Mouse (Mus musculus) left cerebral cortex, adult 8-10 months (tissue): Measurements from ENCODE around the gene Drc3. TPM values are rescaled to one million over a fixed set of nuclear protein-coding genes. Genes with fewer than 3 reads are reported as not detected.
A peak's percentile ranks its signal among the peaks of the same experiment; 100 is the strongest.
"Not testable (repeated sequence)": the region's sequence is repeated elsewhere in the genome, so short reads cannot be mapped to it uniquely, and the experiment has no call there.

Experiments used
- DNase-seq, 2 experiments: peaks; one replicate each; pipeline ENCODE4 v3.0.0; 2022; ENCODE audit warnings: low spot score in 2 of 2
- total RNA-seq, 4 experiments: library from RNA; stranded (reverse); gene quantifications; 2 replicates each; pipeline ENCODE4 v1.2.4; 2022

Gene Drc3
- total RNA-seq, 4 experiments from 2014 or later = 8.6 to 12.8 (median 9.3) TPM

GRCm38 (mm10) chr11:60387944-60388343 is 34.8 kb downstream of the Drc3 start:
- DNase-seq = no peak

DNA sequence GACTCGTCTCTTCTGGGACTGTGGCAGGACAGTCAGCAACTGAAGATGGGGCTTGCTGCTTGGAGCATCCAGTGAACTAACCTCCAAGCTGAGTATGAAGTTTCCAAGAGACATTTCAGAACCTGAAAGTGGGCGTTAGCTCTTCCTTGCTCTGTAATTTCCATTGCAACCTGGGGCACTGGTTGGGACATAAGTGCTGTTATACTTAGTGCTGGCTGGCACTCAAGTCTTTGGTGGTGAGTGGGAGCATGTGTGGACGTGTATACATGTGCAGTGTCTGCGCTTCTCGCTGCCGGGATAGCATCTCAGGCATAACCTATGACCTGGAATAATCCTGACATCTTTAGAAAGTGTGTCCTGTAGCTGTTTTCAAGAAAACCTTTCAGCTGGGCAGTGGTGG is 38.2 kb downstream of the Drc3 start:
- DNase-seq = no peak

GRCm38 (mm10) chr11:60396546-60396945 is 43.4 kb downstream of the Drc3 start:
- no peak for DNase-seq

DNA sequence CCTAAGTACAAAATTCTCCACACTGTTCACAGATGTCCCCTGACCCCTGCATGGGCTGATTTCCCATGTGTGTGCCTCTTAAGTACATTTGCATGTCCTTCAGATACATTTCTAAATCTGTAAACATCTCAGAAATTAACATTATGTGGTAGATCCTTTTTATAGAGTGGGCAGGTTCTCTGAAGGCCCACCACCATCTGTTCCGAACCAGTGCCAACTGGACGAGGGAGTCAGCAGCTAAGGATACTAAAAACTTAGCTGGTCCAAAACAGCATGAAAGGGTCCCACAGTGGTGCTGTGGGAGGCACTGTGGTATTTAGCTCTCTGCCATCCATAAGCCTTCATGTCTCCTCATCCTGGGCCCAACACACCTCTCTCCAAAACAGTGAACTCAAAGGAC is 44.0 kb downstream of the Drc3 start:
- DNase-seq = peak; percentile 19 to 73

DNA sequence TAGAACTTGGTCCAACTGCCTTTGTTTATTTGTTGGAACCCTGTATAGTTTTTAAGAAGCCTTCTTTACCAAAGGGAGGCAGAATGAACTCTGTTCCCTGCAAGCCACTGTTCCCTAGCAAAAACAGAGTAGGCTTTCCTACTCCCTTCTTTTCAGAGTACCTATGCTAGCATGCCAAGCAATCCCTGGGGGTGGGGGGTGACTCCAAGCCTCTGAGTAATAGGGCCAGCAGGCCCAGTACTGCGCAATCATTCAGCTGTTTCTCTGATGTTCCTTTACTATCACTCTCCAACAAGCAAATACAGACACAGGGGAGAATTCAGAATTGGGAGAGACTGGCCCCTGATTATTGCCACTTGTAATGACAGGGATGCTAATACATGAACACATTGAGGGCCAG is 53.5 kb downstream of the Drc3 start:
- DNase-seq = no peak

GRCm38 (mm10) chr11:60412173-60412572 is 59.0 kb downstream of the Drc3 start:
- DNase-seq = no peak

DNA sequence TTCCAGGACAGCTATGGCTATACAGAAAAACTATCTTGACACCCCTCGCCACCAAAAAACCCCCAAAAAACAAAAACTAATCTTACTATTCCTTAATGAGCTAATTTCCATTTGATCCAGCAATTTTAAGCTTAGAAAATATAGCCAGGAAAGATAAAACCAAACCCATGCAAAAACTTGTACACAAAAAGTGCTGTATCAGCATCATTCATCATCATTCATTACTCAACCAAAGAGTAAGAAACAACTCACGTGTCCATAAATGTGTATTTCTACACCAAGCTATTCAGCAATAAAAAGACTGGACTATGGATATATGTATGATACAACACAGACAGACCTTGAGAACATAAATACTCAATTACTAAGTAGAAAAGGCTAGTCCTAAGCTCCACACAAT is 59.8 kb downstream of the Drc3 start:
- no peak for DNase-seq

DNA sequence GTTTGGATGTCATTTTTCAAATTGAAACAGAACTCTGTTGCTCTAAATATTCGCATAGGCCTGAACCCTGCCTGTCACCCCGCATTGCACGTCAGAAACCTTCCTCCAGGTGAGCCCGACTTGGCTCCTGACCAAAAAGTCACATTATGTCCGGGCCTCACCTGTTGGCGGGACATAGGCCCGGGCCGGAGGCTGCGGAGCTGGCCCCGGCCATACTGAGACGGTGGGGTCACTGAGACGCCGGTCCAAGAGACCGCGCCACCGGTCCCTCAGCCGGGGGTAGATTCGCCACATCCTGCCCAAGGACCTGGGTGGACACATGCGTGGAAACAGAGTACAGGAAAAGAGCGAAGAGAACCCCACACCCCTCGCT is 63.4 kb downstream of the Drc3 start:
- DNase-seq = no peak

- peak; percentile 98 to 99 for DNase-seq
Observed at GRCm38 (mm10) chr11:60416963-60417716, 64.0 kb downstream of the Drc3 start, which contains the start of gene Gid4. Gid4 (plus strand) TSS chr11:60417145.

- peak in 1 of 2 experiments; percentile 25 for DNase-seq
Observed at GRCm38 (mm10) chr11:60417717-60418472, 64.8 kb downstream of the Drc3 start, which contains the start of gene Atpaf2. Atpaf2 (minus strand) TSS chr11:60418457.

GRCm38 (mm10) chr11:60418473-60418803 is 65.3 kb downstream of the Drc3 start:
- no peak for DNase-seq

GRCm38 (mm10) chr11:60422046-60422668 is 69.0 kb downstream of the Drc3 start:
- DNase-seq = no peak

- DNase-seq = no peak
Observed at GRCm38 (mm10) chr11:60423006-60423405, 69.9 kb downstream of the Drc3 start.

- no peak for DNase-seq
Observed at GRCm38 (mm10) chr11:60426417-60426816, 73.3 kb downstream of the Drc3 start.

- DNase-seq = no peak
Observed at GRCm38 (mm10) chr11:60427628-60428027, 74.5 kb downstream of the Drc3 start.

DNA sequence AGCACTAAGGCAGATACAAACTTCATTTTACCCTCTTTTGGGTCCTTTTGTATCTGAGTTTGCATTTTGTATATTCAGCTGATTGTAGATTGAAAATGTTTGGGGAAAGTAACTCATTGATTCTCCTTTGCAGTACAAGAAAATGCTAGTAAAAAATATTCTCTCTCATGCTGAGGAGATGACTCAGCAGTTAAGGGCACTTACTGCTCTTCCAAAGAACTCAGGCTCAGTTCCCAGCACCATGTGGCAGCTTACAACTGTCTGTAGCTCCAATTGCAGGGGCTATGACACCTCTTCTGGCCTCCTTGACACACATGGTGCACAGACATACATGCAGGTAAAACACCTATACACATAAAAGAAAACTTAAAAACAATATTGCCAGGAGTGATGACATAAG is 80.4 kb downstream of the Drc3 start:
- no peak for DNase-seq

DNA sequence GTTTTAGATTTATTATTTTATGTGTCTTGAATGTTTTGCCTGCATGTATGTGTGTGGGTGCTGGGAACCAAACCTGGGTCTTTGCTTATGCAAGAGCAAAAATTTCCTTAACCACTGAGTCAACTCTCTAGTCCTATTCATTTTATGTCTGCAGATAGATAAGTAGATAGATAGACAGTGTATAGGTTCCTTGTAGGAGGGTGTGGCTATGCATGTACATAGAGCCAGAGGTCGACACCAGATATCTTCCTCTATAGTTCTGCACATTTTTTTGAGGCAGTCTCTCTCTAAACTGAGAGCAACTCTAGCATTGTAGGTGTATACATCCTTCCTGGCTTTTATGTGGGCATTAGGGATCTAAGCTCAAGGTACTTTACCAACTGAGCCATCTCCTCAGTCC is 82.0 kb downstream of the Drc3 start:
- DNase-seq = no peak

DNA sequence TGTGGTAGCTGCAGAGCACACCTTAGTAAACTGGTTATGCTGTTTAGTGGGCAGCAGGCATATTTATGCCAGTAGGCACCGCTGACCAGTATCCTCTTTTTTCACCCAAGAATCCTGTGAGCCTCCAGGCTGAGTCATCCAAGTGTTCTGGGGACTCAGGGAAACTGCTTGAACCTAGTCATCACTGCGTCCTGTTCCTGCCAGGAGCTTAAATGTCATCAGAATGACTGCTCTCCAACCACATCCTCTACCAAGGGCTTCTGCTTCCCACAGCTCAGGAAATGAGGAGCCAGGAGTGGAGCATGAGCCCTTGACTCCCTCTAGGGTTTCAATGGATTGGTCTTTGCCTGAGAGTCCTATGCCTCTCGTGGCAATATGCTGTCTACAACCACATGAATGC is 83.5 kb downstream of the Drc3 start:
- DNase-seq = no peak

GRCm38 (mm10) chr11:60439621-60440020 is 86.5 kb downstream of the Drc3 start:
- DNase-seq = not testable (repeated sequence)

GRCm38 (mm10) chr11:60440176-60440575 is 87.0 kb downstream of the Drc3 start:
- no peak for DNase-seq

DNA sequence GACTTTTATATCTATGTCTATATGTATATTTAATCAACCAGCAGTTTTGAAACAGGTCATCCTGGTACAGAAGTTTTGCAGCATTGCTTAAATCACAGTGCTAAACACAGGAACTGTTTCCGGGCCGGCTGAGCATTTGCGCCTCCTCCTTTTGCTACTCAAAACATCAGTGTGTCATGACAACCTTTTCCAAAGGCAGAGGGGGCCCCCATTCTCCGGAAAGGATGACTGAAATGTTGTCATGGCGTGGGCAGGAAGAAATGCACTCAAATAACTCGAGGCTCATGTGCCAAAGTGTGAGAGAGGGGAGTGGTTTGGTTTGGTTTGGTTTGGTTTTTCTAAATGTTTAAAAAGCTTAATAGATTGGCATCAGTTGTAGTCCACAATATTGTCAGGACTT is 89.8 kb downstream of the Drc3 start:
- DNase-seq = no peak
